Mouse (Mus musculus) myocyte (in vitro differentiated cells): ENCODE results near the gene Pygo2. TPM values are rescaled to one million over a fixed set of nuclear protein-coding genes. Genes with fewer than 3 reads are reported as not detected.
A peak's percentile ranks its signal among the peaks of the same experiment; 100 is the strongest.

Source experiments
- H3K27me3 ChIP-seq: one replicate; pipeline ENCODE4 v1.6.1; 2011; ENCODE audit not compliant: control insufficient read depth, insufficient read depth, insufficient read length
- H3K36me3 ChIP-seq: one replicate; pipeline ENCODE4 v1.6.1; 2011; ENCODE audit not compliant: control insufficient read depth, insufficient read depth
- H3K4me2 ChIP-seq: one replicate; pipeline ENCODE4 v1.6.1; 2011; ENCODE audit warnings: low read depth, control low read depth
- H3K4me3 ChIP-seq: one replicate; pipeline ENCODE4 v1.5.1; 2011; ENCODE audit warnings: mild to moderate bottlenecking, control low read depth, moderate library complexity
- H3K79me2 ChIP-seq: one replicate; pipeline ENCODE4 v1.6.1; 2011; ENCODE audit not compliant: control insufficient read depth, insufficient read depth
- H3ac ChIP-seq: one replicate; pipeline ENCODE4 v1.6.1; 2011; ENCODE audit not compliant: control insufficient read depth, insufficient read length
- CEBPB ChIP-seq: IDR thresholded peaks from 2 replicates; pipeline ENCODE4 v1.6.1; 2011; ENCODE audit warnings: mild to moderate bottlenecking, moderate library complexity; ENCODE audit not compliant: poor library complexity, insufficient read depth, severe bottlenecking
- E2F4 ChIP-seq: IDR thresholded peaks from one replicate; pipeline ENCODE4 v1.6.1; 2011; ENCODE audit warnings: mild to moderate bottlenecking, control low read depth, moderate library complexity; ENCODE audit not compliant: insufficient read depth
- MAX ChIP-seq: IDR thresholded peaks from one replicate; pipeline ENCODE4 v1.6.1; 2011; ENCODE audit warnings: low read depth, mild to moderate bottlenecking, control low read depth
- MYOD1 ChIP-seq, 3 experiments: IDR thresholded peaks; one replicate each; pipeline ENCODE4 v1.6.1; 2011; ENCODE audit warnings: control low read depth in 2 of 3, low read depth in 2 of 3, mild to moderate bottlenecking in 2 of 3, moderate library complexity in 1 of 3; ENCODE audit not compliant: insufficient read length in 2 of 3, control insufficient read depth in 1 of 3
- MYOG ChIP-seq, 3 experiments: IDR thresholded peaks; one replicate each; pipeline ENCODE4 v1.6.1; 2011; ENCODE audit warnings: control low read depth in 2 of 3, low read depth in 2 of 3, mild to moderate bottlenecking in 2 of 3; ENCODE audit not compliant: insufficient read length in 2 of 3, control insufficient read depth in 1 of 3, insufficient read depth in 1 of 3
- POLR2A ChIP-seq: IDR thresholded peaks from one replicate; pipeline ENCODE4 v1.6.1; 2011; ENCODE audit warnings: low read depth, mild to moderate bottlenecking, control low read depth, moderate library complexity; ENCODE audit not compliant: insufficient read length
- POLR2AphosphoS2 ChIP-seq: IDR thresholded peaks from one replicate; pipeline ENCODE4 v1.6.1; 2011; ENCODE audit warnings: low read depth, control low read depth; ENCODE audit not compliant: insufficient read length
- REST ChIP-seq: IDR thresholded peaks from one replicate; pipeline ENCODE4 v1.6.1; 2011; ENCODE audit warnings: mild to moderate bottlenecking, control low read depth, moderate library complexity; ENCODE audit not compliant: insufficient read depth, insufficient read length
- SRF ChIP-seq: IDR thresholded peaks from one replicate; pipeline ENCODE4 v1.6.1; 2011; ENCODE audit warnings: low read depth; ENCODE audit not compliant: control insufficient read depth, insufficient read length
- TCF12 ChIP-seq: IDR thresholded peaks from one replicate; pipeline ENCODE4 v1.6.1; 2011; ENCODE audit warnings: mild to moderate bottlenecking, control low read depth; ENCODE audit not compliant: poor library complexity, insufficient read depth, severe bottlenecking
- TCF3 ChIP-seq: IDR thresholded peaks from one replicate; pipeline ENCODE4 v1.6.1; 2011; ENCODE audit warnings: low read depth, control low read depth; ENCODE audit not compliant: insufficient read length
- USF1 ChIP-seq: IDR thresholded peaks from one replicate; pipeline ENCODE4 v1.6.1; 2011; ENCODE audit warnings: low read depth, mild to moderate bottlenecking, control low read depth, moderate library complexity
- polyA plus RNA-seq: library from polyadenylated mRNA; unstranded; fragments of >200 nt; fragmentation: generic; extraction: Trizol; gene quantifications from one replicate; pipeline ENCODE4 v1.2.1, GENCODE M21; 2012; ENCODE audit warnings: missing spikeins

The Pygo2 gene
- polyA plus RNA-seq, 1 experiment: 58.5 TPM

GRCm38 (mm10) chr3:89386438-89387420 lies 43.3 kb upstream of the Pygo2 start:
- no peaks in the 10 kb centered on the region for H3K27me3 ChIP-seq
- peaks cover 62% of the 10 kb centered on the region for H3K79me2 ChIP-seq
- H3ac ChIP-seq: no peak overlapping the region
- H3K4me2 ChIP-seq: no peak overlapping the region
- no peak for TF ChIP-seq SRF
- TF ChIP-seq USF1: no peak
- TF ChIP-seq MYOG (IDR thresholded peaks at IDR 0.05; ENCODE audit: control insufficient read depth in 1 of 3, insufficient read depth in 1 of 3, insufficient read length in 2 of 3, low read depth in 2 of 3): no peak
- no peak for TF ChIP-seq CEBPB
- no peak for TF ChIP-seq POLR2A
- TF ChIP-seq TCF12: no peak
- no peak for TF ChIP-seq TCF3
- no peak for TF ChIP-seq REST
- TF ChIP-seq MYOD1 (IDR thresholded peaks at IDR 0.05; ENCODE audit: control insufficient read depth in 1 of 3, insufficient read length in 2 of 3, low read depth in 2 of 3): no peak
- TF ChIP-seq POLR2AphosphoS2: no peak
- no peak for TF ChIP-seq E2F4
- TF ChIP-seq MAX: no peak
- H3K4me3 ChIP-seq: no peak overlapping the region
- peaks cover 10% of the 10 kb centered on the region for H3K36me3 ChIP-seq

GRCm38 (mm10) chr3:89387632-89388031 lies 42.4 kb upstream of the Pygo2 start:
- H3K4me3 ChIP-seq: no peak overlapping the region
- no peak overlapping the region for H3K4me2 ChIP-seq
- TF ChIP-seq USF1 (no peak), TCF3 (no peak), CEBPB (no peak), MYOD1 (IDR thresholded peaks at IDR 0.05; ENCODE audit: control insufficient read depth in 1 of 3, insufficient read length in 2 of 3, low read depth in 2 of 3) (no peak), E2F4 (no peak), SRF (no peak), REST (no peak), POLR2A (no peak), POLR2AphosphoS2 (no peak), MAX (no peak)
- H3K36me3 ChIP-seq: peaks cover 10% of the 10 kb centered on the region
- H3ac ChIP-seq: no peak overlapping the region
- H3K27me3 ChIP-seq: no peaks in the 10 kb centered on the region
- peaks cover 60% of the 10 kb centered on the region for H3K79me2 ChIP-seq

- Histone ChIP-seq H3K36me3 (peaks cover 10% of the 10 kb centered on the region), H3ac (no peak overlapping the region), H3K4me2 (no peak overlapping the region), H3K4me3 (no peak overlapping the region), H3K79me2 (peaks cover 57% of the 10 kb centered on the region), H3K27me3 (no peaks in the 10 kb centered on the region)
- TF ChIP-seq MAX (no peak), MYOD1 (IDR thresholded peaks at IDR 0.05; ENCODE audit: control insufficient read depth in 1 of 3, insufficient read length in 2 of 3, low read depth in 2 of 3) (peak in 1 of 3 experiments; percentile 35), POLR2A (peak; percentile 15), CEBPB (no peak), TCF3 (no peak), MYOG (IDR thresholded peaks at IDR 0.05; ENCODE audit: control insufficient read depth in 1 of 3, insufficient read depth in 1 of 3, insufficient read length in 2 of 3, low read depth in 2 of 3) (peak in 2 of 3 experiments; percentile 52 to 68), E2F4 (no peak)
Observed at GRCm38 (mm10) chr3:89388134-89388881, 41.7 kb upstream of the Pygo2 start.

- Histone ChIP-seq H3K36me3 (peaks cover 6% of the 10 kb centered on the region), H3K27me3 (no peaks in the 10 kb centered on the region), H3K4me3 (no peak overlapping the region), H3K4me2 (no peak overlapping the region), H3ac (no peak overlapping the region), H3K79me2 (peaks cover 52% of the 10 kb centered on the region)
- TF ChIP-seq SRF (no peak), USF1 (no peak), TCF12 (no peak), CEBPB (no peak), TCF3 (no peak), MAX (no peak), MYOD1 (IDR thresholded peaks at IDR 0.05; ENCODE audit: control insufficient read depth in 1 of 3, insufficient read length in 2 of 3, low read depth in 2 of 3) (no peak)
Observed at GRCm38 (mm10) chr3:89388901-89389740, 40.9 kb upstream of the Pygo2 start.
